Comparison of ENCODE assay signal across 26 mouse cellular contexts in the genomic region with DNA sequence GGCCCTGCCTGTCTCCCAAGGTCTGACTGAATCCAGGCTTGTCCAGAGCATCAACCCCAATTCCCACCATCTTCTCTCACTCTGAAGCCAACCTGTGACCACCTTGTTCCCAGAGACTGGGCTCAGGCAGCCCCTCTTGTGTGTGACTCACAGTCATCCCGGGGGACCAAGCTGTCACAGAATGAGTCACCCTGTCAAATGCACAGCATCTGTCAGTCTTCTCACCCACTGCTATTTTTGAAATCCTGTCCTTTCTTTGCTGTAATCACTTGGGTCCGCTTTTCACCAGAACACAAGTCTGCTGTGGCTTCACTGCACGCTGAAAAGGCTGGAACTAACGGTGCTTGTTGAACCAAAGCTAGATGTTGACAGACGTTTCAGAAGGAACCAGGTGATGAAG.
DNase-seq lines count a peak whose midpoint lies in the region; TF ChIP-seq lines count a peak whose summit lies in the region.
"Had no signal": no experiment of that assay in that cellular context is flagged by ENCODE, and none has a peak within 500 bp of the region (broad histone marks: within the 10 kb centered on the region; RNA-seq: fewer than 3 reads in every experiment).

No protein-coding gene starts in this region.

- DNase-seq in layer of hippocampus, adult 11-12 months (ENCODE audit: low spot score): peak; percentile 52
- DNase-seq in layer of hippocampus, postnatal 25 days (ENCODE audit: extremely low spot score in 1 of 2, low spot score in 1 of 2): no peak
- DNase-seq in CH12.LX (ENCODE audit: extremely low read depth) (peak; percentile 72), liver (no peak)
- peak; percentile 75 for DNase-seq in brain, adult 2 months (ENCODE audit: low read depth, low spot score)
- DNase-seq in layer of hippocampus, adult 9-11 months: peak; percentile 74
- DNase-seq in spleen, postnatal 10 days (ENCODE audit: low spot score in 2 of 2): no peak
- DNase-seq: adrenal gland, postnatal 25 days; cerebellum, postnatal 14 days; forebrain, postnatal 0 days; gastrocnemius, postnatal 14 days; kidney, adult 8-10 months; kidney, postnatal 10 days; lung, adult 2 months; lung, postnatal 10 days; midbrain, embryonic 14.5 days; thymus, postnatal 14 days had no signal

- in situ Hi-C loops in CH12.LX (cut with MboI; ENCODE audit: low pct_ligation_motif_present, low pct_unique_long_range_greater_than_20kb, low sequenced_read_pairs): no loop called here

- peaks cover 28 to 29% of the 10 kb centered on the region in 2 experiments for H3K4me1 ChIP-seq in CH12.LX (ENCODE audit: control insufficient read depth in 1 of 2, insufficient read depth in 2 of 2)
- H3K4me1 ChIP-seq: embryonic facial prominence, embryonic 10.5 days; embryonic facial prominence, embryonic 15.5 days; forebrain, embryonic 12.5 days; limb, embryonic 15.5 days; stomach, embryonic 15.5 days had no signal

- no peak; the same call in 1 of the 2 replicates for TF ChIP-seq RAD21 in CH12.LX (IDR thresholded peaks at IDR 0.05; ENCODE audit: low read depth, low read length)

- peak; percentile 95 for TF ChIP-seq EP300 in CH12.LX (IDR thresholded peaks at IDR 0.05; ENCODE audit: low read length)

- dilution Hi-C loops in CH12.LX (cut with MboI; ENCODE audit: extremely low pct_ligation_motif_present, extremely low pct_unique_long_range_greater_than_20kb, low sequenced_read_pairs): no loop called here

- peaks cover 20% of the 10 kb centered on the region for H3K9me3 ChIP-seq in CH12.LX (replicated peaks; ENCODE audit: low read length)
- H3K9me3 ChIP-seq: embryonic facial prominence, embryonic 10.5 days; forebrain, embryonic 12.5 days; limb, embryonic 15.5 days; stomach, embryonic 15.5 days had no signal

- H3K27ac ChIP-seq in CH12.LX (ENCODE audit: insufficient read depth, low read depth): peak overlapping the region; percentile 48
- H3K27ac ChIP-seq: embryonic facial prominence, embryonic 10.5 days; embryonic facial prominence, embryonic 15.5 days; forebrain, embryonic 12.5 days; hindbrain, postnatal 0 days; liver, embryonic 14.5 days; macrophage; stomach, embryonic 15.5 days had no signal

- H3K9ac ChIP-seq in CH12.LX (ENCODE audit: insufficient read depth, low read depth): no peak overlapping the region
- H3K9ac ChIP-seq: embryonic facial prominence, embryonic 15.5 days; forebrain, embryonic 12.5 days; forebrain, postnatal 0 days; heart, embryonic 12.5 days; limb, embryonic 15.5 days; liver, embryonic 14.5 days; stomach, embryonic 15.5 days had no signal

- no peaks in the 10 kb centered on the region for H3K36me3 ChIP-seq in CH12.LX (replicated peaks in 1 of 2; ENCODE audit: control insufficient read depth in 1 of 2, insufficient read depth in 1 of 2, low read length in 1 of 2)
- H3K36me3 ChIP-seq: embryonic facial prominence, embryonic 10.5 days; embryonic facial prominence, embryonic 15.5 days; forebrain, embryonic 12.5 days; heart, embryonic 12.5 days; limb, embryonic 15.5 days; stomach, embryonic 15.5 days had no signal

- no peaks in the 10 kb centered on the region for H3K79me2 ChIP-seq in CH12.LX (replicated peaks; ENCODE audit: control insufficient read depth, extremely low read depth, insufficient read depth, poor library complexity, severe bottlenecking)

- no peak for TF ChIP-seq POLR2A in CH12.LX (IDR thresholded peaks at IDR 0.05; ENCODE audit: low read depth, low read length)

- H3K27me3 ChIP-seq in CH12.LX (replicated peaks): peaks cover 53% of the 10 kb centered on the region
- H3K27me3 ChIP-seq: embryonic facial prominence, embryonic 15.5 days; forebrain, embryonic 12.5 days; heart, embryonic 12.5 days; limb, embryonic 15.5 days; stomach, embryonic 15.5 days had no signal

- TF ChIP-seq CTCF in CH12.LX (conservative IDR thresholded peaks at IDR 0.05 in 1 of 2, IDR thresholded peaks at IDR 0.05 in 1 of 2; ENCODE audit: low read depth in 2 of 2, low read length in 2 of 2): no peak

- no peak overlapping the region for H3K4me3 ChIP-seq in CH12.LX (replicated peaks in 1 of 3; ENCODE audit: low read depth in 2 of 3, low read length in 2 of 3, poor library complexity in 1 of 3)
- H3K4me3 ChIP-seq: embryonic facial prominence, embryonic 10.5 days; embryonic facial prominence, embryonic 15.5 days; forebrain, embryonic 12.5 days; heart, embryonic 12.5 days; limb, embryonic 15.5 days; stomach, embryonic 15.5 days had no signal

- peak overlapping the region; percentile 19; the same call in 1 of the 2 replicates for H3K4me2 ChIP-seq in CH12.LX (ENCODE audit: insufficient read depth, low read depth, poor library complexity, severe bottlenecking)
- H3K4me2 ChIP-seq: embryonic facial prominence, embryonic 15.5 days; forebrain, embryonic 12.5 days; heart, embryonic 12.5 days; limb, embryonic 15.5 days; stomach, embryonic 15.5 days had no signal

TF ChIP-seq in CH12.LX, 34 proteins besides CTCF, POLR2A, EP300 and RAD21:
- TF ChIP-seq USF2 (conservative IDR thresholded peaks at IDR 0.05; ENCODE audit: low read depth, low read length) (no peak), MEF2A (IDR thresholded peaks at IDR 0.05; ENCODE audit: borderline replicate concordance, low read depth, low read length) (peak; percentile 94), MXI1 (IDR thresholded peaks at IDR 0.05; ENCODE audit: low read depth, low read length) (peak; percentile 48; the same call in 1 of the 2 replicates), KAT2A (IDR thresholded peaks at IDR 0.05; ENCODE audit: insufficient replicate concordance, low read length) (no peak), MAFK (IDR thresholded peaks at IDR 0.05; ENCODE audit: insufficient replicate concordance, low read length) (no peak), JUND (conservative IDR thresholded peaks at IDR 0.05; ENCODE audit: low read depth, low read length) (peak; percentile 97), CHD2 (IDR thresholded peaks at IDR 0.05; ENCODE audit: low read length) (0 out of 2 replicates have a peak, but pooled peaks have one; percentile 46), HCFC1 (IDR thresholded peaks at IDR 0.05; ENCODE audit: low read depth, low read length) (no peak; the same call in 1 of the 2 replicates), ETS1 (conservative IDR thresholded peaks at IDR 0.05; ENCODE audit: low read depth, low read length) (peak; percentile 91), TCF12 (IDR thresholded peaks at IDR 0.05; ENCODE audit: low read depth, low read length) (peak; percentile 83), E2F4 (IDR thresholded peaks at IDR 0.05; ENCODE audit: insufficient replicate concordance, low read depth, low read length) (no peak), NELFE (IDR thresholded peaks at IDR 0.05; ENCODE audit: low read depth, low read length) (no peak; the same call in 1 of the 2 replicates), SIN3A (IDR thresholded peaks at IDR 0.05; ENCODE audit: low read length) (peak; percentile 72), CHD1 (IDR thresholded peaks at IDR 0.05; ENCODE audit: low read depth, low read length) (no peak; the same call in 1 of the 2 replicates), USF1 (IDR thresholded peaks at IDR 0.05; ENCODE audit: low read depth, low read length) (no peak), BHLHE40 (IDR thresholded peaks at IDR 0.05; ENCODE audit: low read depth, low read length) (peak; percentile 82), POLR2AphosphoS2 (IDR thresholded peaks at IDR 0.05; ENCODE audit: low read depth, low read length) (no peak), IRF4 (IDR thresholded peaks at IDR 0.05; ENCODE audit: low read depth, low read length) (peak; percentile 98), UBTF (IDR thresholded peaks at IDR 0.05; ENCODE audit: low read depth, low read length) (no peak; the same call in 1 of the 2 replicates), ZC3H11A (IDR thresholded peaks at IDR 0.05; ENCODE audit: low read depth, low read length) (no peak), RCOR1 (conservative IDR thresholded peaks at IDR 0.05; ENCODE audit: low read depth, low read length) (peak; percentile 86; the same call in 1 of the 2 replicates), PAX5 (IDR thresholded peaks at IDR 0.05; ENCODE audit: low read length) (no peak), MAZ (IDR thresholded peaks at IDR 0.05; ENCODE audit: low read depth, low read length) (peak; percentile 62; the same call in 1 of the 2 replicates), ZKSCAN1 (IDR thresholded peaks at IDR 0.05; ENCODE audit: borderline replicate concordance, low read depth, low read length) (no peak), TBP (conservative IDR thresholded peaks at IDR 0.05; ENCODE audit: low read depth, low read length) (no peak), NRF1 (IDR thresholded peaks at IDR 0.05; ENCODE audit: low read depth, low read length) (no peak), JUN (IDR thresholded peaks at IDR 0.05; ENCODE audit: insufficient read depth, low read depth, low read length) (peak; percentile 96)

Comparison
In these comparisons a context has a peak if more than half of its experiments do, and no peak if none do; other contexts are left out.
1. DNase-seq: peak in layer of hippocampus, adult 11-12 months (single experiment), CH12.LX (single experiment), brain, adult 2 months (single experiment) and layer of hippocampus, adult 9-11 months (single experiment); none in layer of hippocampus, postnatal 25 days (0 of 2), spleen, postnatal 10 days (0 of 2) and liver (single experiment).